Mouse (Mus musculus) kidney, postnatal 36 days (tissue): Measurements from ENCODE around the gene Spata2.
A peak's percentile ranks its signal among the peaks of the same experiment; 100 is the strongest.

ENCODE experiments used
- DNase-seq, 2 experiments: peaks; one replicate each; pipeline ENCODE4 v3.0.0; 2021 to 2022; ENCODE audit warnings: mixed read lengths in 2 of 2

The Spata2 gene

GRCm38 (mm10) chr2:167445911-167446780 lies 46.5 kb downstream of the Spata2 start:
- peak in 1 of 2 experiments; percentile 25 for DNase-seq

- no peak for DNase-seq
Observed at GRCm38 (mm10) chr2:167443411-167444193, 49.1 kb downstream of the Spata2 start.

GRCm38 (mm10) chr2:167439422-167439821 lies 53.3 kb downstream of the Spata2 start:
- peak; percentile 88 for DNase-seq

- no peak for DNase-seq
Observed at GRCm38 (mm10) chr2:167436371-167436770, 56.3 kb downstream of the Spata2 start.

GRCm38 (mm10) chr2:167435631-167436030 lies 57.1 kb downstream of the Spata2 start:
- DNase-seq = peak; percentile 62 to 65

- no peak for DNase-seq
Observed at GRCm38 (mm10) chr2:167434570-167434969, 58.1 kb downstream of the Spata2 start.

GRCm38 (mm10) chr2:167431418-167431776 lies 61.3 kb downstream of the Spata2 start:
- DNase-seq = no peak
